Mouse (Mus musculus) myocyte (in vitro differentiated cells): ENCODE measurements around the gene Rnf220. TPM values are rescaled to one million over a fixed set of nuclear protein-coding genes. Genes with fewer than 3 reads are reported as not detected.

Experiments used
- H3K27me3 ChIP-seq: one replicate; pipeline ENCODE4 v1.6.1; 2011; ENCODE audit not compliant: control insufficient read depth, insufficient read depth, insufficient read length
- H3K36me3 ChIP-seq: one replicate; pipeline ENCODE4 v1.6.1; 2011; ENCODE audit not compliant: control insufficient read depth, insufficient read depth
- H3K4me2 ChIP-seq: one replicate; pipeline ENCODE4 v1.6.1; 2011; ENCODE audit warnings: low read depth, control low read depth
- H3K4me3 ChIP-seq: one replicate; pipeline ENCODE4 v1.5.1; 2011; ENCODE audit warnings: mild to moderate bottlenecking, control low read depth, moderate library complexity
- H3K79me2 ChIP-seq: one replicate; pipeline ENCODE4 v1.6.1; 2011; ENCODE audit not compliant: control insufficient read depth, insufficient read depth
- H3ac ChIP-seq: one replicate; pipeline ENCODE4 v1.6.1; 2011; ENCODE audit not compliant: control insufficient read depth, insufficient read length
- CEBPB ChIP-seq: IDR thresholded peaks from 2 replicates; pipeline ENCODE4 v1.6.1; 2011; ENCODE audit warnings: mild to moderate bottlenecking, moderate library complexity; ENCODE audit not compliant: poor library complexity, insufficient read depth, severe bottlenecking
- E2F4 ChIP-seq: IDR thresholded peaks from one replicate; pipeline ENCODE4 v1.6.1; 2011; ENCODE audit warnings: mild to moderate bottlenecking, control low read depth, moderate library complexity; ENCODE audit not compliant: insufficient read depth
- MAX ChIP-seq: IDR thresholded peaks from one replicate; pipeline ENCODE4 v1.6.1; 2011; ENCODE audit warnings: low read depth, mild to moderate bottlenecking, control low read depth
- MYOD1 ChIP-seq, 3 experiments: IDR thresholded peaks; one replicate each; pipeline ENCODE4 v1.6.1; 2011; ENCODE audit warnings: control low read depth in 2 of 3, low read depth in 2 of 3, mild to moderate bottlenecking in 2 of 3, moderate library complexity in 1 of 3; ENCODE audit not compliant: insufficient read length in 2 of 3, control insufficient read depth in 1 of 3
- MYOG ChIP-seq, 3 experiments: IDR thresholded peaks; one replicate each; pipeline ENCODE4 v1.6.1; 2011; ENCODE audit warnings: control low read depth in 2 of 3, low read depth in 2 of 3, mild to moderate bottlenecking in 2 of 3; ENCODE audit not compliant: insufficient read length in 2 of 3, control insufficient read depth in 1 of 3, insufficient read depth in 1 of 3
- POLR2A ChIP-seq: IDR thresholded peaks from one replicate; pipeline ENCODE4 v1.6.1; 2011; ENCODE audit warnings: low read depth, mild to moderate bottlenecking, control low read depth, moderate library complexity; ENCODE audit not compliant: insufficient read length
- POLR2AphosphoS2 ChIP-seq: IDR thresholded peaks from one replicate; pipeline ENCODE4 v1.6.1; 2011; ENCODE audit warnings: low read depth, control low read depth; ENCODE audit not compliant: insufficient read length
- REST ChIP-seq: IDR thresholded peaks from one replicate; pipeline ENCODE4 v1.6.1; 2011; ENCODE audit warnings: mild to moderate bottlenecking, control low read depth, moderate library complexity; ENCODE audit not compliant: insufficient read depth, insufficient read length
- SRF ChIP-seq: IDR thresholded peaks from one replicate; pipeline ENCODE4 v1.6.1; 2011; ENCODE audit warnings: low read depth; ENCODE audit not compliant: control insufficient read depth, insufficient read length
- TCF12 ChIP-seq: IDR thresholded peaks from one replicate; pipeline ENCODE4 v1.6.1; 2011; ENCODE audit warnings: mild to moderate bottlenecking, control low read depth; ENCODE audit not compliant: poor library complexity, insufficient read depth, severe bottlenecking
- TCF3 ChIP-seq: IDR thresholded peaks from one replicate; pipeline ENCODE4 v1.6.1; 2011; ENCODE audit warnings: low read depth, control low read depth; ENCODE audit not compliant: insufficient read length
- USF1 ChIP-seq: IDR thresholded peaks from one replicate; pipeline ENCODE4 v1.6.1; 2011; ENCODE audit warnings: low read depth, mild to moderate bottlenecking, control low read depth, moderate library complexity
- polyA plus RNA-seq: library from polyadenylated mRNA; unstranded; fragments of >200 nt; fragmentation: generic; extraction: Trizol; gene quantifications from one replicate; pipeline ENCODE4 v1.2.1, GENCODE M21; 2012; ENCODE audit warnings: missing spikeins

Gene Rnf220
- polyA plus RNA-seq, 1 experiment: 60.4 TPM

GRCm38 (mm10) chr4:117537002-117537401, 40.1 kb upstream of the Rnf220 start:
- TF ChIP-seq MYOG (IDR thresholded peaks at IDR 0.05; ENCODE audit: control insufficient read depth in 1 of 3, insufficient read depth in 1 of 3, insufficient read length in 2 of 3, low read depth in 2 of 3) (no peak), USF1 (no peak), MAX (no peak), POLR2AphosphoS2 (no peak), MYOD1 (IDR thresholded peaks at IDR 0.05; ENCODE audit: control insufficient read depth in 1 of 3, insufficient read length in 2 of 3, low read depth in 2 of 3) (no peak), SRF (no peak), E2F4 (no peak), CEBPB (no peak)
- no peak overlapping the region for H3ac ChIP-seq
- H3K36me3 ChIP-seq: no peaks in the 10 kb centered on the region
- H3K4me2 ChIP-seq: no peak overlapping the region
- peaks cover 71% of the 10 kb centered on the region for H3K27me3 ChIP-seq
- no peak overlapping the region for H3K4me3 ChIP-seq
- H3K79me2 ChIP-seq: no peaks in the 10 kb centered on the region

DNA sequence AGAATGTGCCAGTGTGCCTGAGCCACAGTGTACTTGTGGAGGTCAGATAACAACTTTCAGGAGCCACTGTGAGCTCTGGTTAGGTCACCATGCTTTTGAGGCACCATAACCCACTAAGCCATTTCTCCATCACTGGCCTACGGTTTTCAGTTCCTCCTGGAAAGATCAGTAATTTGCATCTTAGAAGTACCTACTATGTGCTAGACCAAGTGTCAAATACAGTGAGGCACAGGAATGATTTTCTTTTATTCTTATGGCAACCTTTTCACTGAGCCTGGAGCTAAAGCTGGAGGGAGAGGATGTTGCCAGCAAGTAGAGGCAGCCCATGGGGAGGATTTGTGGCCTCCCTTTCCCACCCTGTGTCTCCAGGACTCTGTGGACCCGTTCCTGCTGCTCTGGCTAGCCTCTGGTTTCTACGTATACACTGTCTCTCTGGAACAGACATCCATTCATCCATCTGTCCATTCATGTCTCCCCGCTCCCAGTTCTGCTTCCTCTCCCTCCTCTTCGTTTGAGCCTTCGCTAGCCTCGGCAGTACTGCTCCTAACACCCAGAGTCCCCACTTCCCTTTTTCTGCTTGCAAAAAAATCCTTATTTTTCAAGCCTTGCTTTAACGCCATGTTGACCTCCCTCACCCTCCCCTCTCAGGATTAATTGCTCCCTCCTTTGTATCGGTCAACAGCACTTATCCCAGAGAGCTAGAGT, 38.8 kb upstream of the Rnf220 start:
- Histone ChIP-seq H3K79me2 (no peaks in the 10 kb centered on the region), H3K4me2 (no peak overlapping the region), H3K4me3 (no peak overlapping the region), H3K36me3 (no peaks in the 10 kb centered on the region), H3ac (no peak overlapping the region), H3K27me3 (peaks cover 58% of the 10 kb centered on the region)
- TF ChIP-seq TCF12 (no peak), MYOD1 (IDR thresholded peaks at IDR 0.05; ENCODE audit: control insufficient read depth in 1 of 3, insufficient read length in 2 of 3, low read depth in 2 of 3) (no peak), TCF3 (no peak), USF1 (no peak), MYOG (IDR thresholded peaks at IDR 0.05; ENCODE audit: control insufficient read depth in 1 of 3, insufficient read depth in 1 of 3, insufficient read length in 2 of 3, low read depth in 2 of 3) (no peak), SRF (no peak), MAX (no peak), CEBPB (no peak), POLR2AphosphoS2 (no peak), REST (no peak), POLR2A (no peak), E2F4 (no peak)

- TF ChIP-seq MAX (no peak), POLR2A (no peak), POLR2AphosphoS2 (no peak), SRF (no peak), MYOG (IDR thresholded peaks at IDR 0.05; ENCODE audit: control insufficient read depth in 1 of 3, insufficient read depth in 1 of 3, insufficient read length in 2 of 3, low read depth in 2 of 3) (no peak), REST (no peak), TCF12 (no peak), MYOD1 (IDR thresholded peaks at IDR 0.05; ENCODE audit: control insufficient read depth in 1 of 3, insufficient read length in 2 of 3, low read depth in 2 of 3) (no peak), E2F4 (no peak), TCF3 (no peak), CEBPB (no peak), USF1 (no peak)
- H3K27me3 ChIP-seq: peaks cover 82% of the 10 kb centered on the region
- no peaks in the 10 kb centered on the region for H3K79me2 ChIP-seq
- no peaks in the 10 kb centered on the region for H3K36me3 ChIP-seq
- H3K4me3 ChIP-seq: no peak overlapping the region
- no peak overlapping the region for H3ac ChIP-seq
- no peak overlapping the region for H3K4me2 ChIP-seq
Measured at GRCm38 (mm10) chr4:117529843-117530242, 33.0 kb upstream of the Rnf220 start.

DNA sequence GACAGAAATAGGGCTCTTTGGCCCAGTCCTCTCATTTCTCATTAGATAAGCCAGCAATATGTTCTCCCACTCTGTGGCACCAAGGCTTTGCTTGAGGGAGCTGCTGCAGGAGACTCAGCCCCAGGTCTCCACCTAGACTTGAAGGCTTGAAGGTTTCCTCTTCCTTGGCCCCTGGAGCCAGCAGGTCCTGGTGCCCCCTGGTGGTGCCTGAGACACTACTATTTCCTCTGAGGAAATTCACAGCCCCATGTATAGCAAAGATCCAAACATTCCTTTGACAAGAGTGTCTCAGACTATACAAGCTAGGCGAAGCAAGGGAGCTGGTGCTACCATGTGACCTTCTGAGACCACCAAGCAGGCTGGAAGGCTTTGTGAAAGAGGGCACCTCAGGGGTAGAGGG, 31.1 kb upstream of the Rnf220 start:
- Histone ChIP-seq H3ac (no peak overlapping the region), H3K27me3 (peaks cover 74% of the 10 kb centered on the region), H3K4me3 (no peak overlapping the region), H3K36me3 (no peaks in the 10 kb centered on the region), H3K4me2 (no peak overlapping the region), H3K79me2 (no peaks in the 10 kb centered on the region)
- no peak for TF ChIP-seq MAX
- TF ChIP-seq SRF: no peak
- no peak for TF ChIP-seq USF1
- no peak for TF ChIP-seq POLR2AphosphoS2
- no peak for TF ChIP-seq MYOG (IDR thresholded peaks at IDR 0.05; ENCODE audit: control insufficient read depth in 1 of 3, insufficient read depth in 1 of 3, insufficient read length in 2 of 3, low read depth in 2 of 3)
- no peak for TF ChIP-seq TCF12
- no peak for TF ChIP-seq MYOD1 (IDR thresholded peaks at IDR 0.05; ENCODE audit: control insufficient read depth in 1 of 3, insufficient read length in 2 of 3, low read depth in 2 of 3)
- TF ChIP-seq REST: no peak
- TF ChIP-seq POLR2A: no peak
- TF ChIP-seq TCF3: no peak
- no peak for TF ChIP-seq E2F4
- no peak for TF ChIP-seq CEBPB
